Mouse (Mus musculus) CH12.LX (cell line): ENCODE measurements at regions not wholly inside any gene's neighbourhood (a gene's known extent, or its start where the extent isn't known, plus 50 kb on each side); places are given as distances from the start of the nearest gene placed in this dataset.

Source experiments
- CTCF ChIP-seq, 2 experiments: IDR thresholded peaks in 1 of 2; conservative IDR thresholded peaks in 1 of 2; 2 replicates each; pipeline ENCODE4 v1.5.1; 2011 to 2012; ENCODE audit warnings: low read depth in 2 of 2, low read length in 2 of 2, improper control_type of control experiment in 1 of 2, inconsistent platforms in 1 of 2, mild to moderate bottlenecking in 1 of 2, moderate library complexity in 1 of 2
- EP300 ChIP-seq: IDR thresholded peaks from 2 replicates; pipeline ENCODE4 v1.6.1; 2011; ENCODE audit warnings: low read length, improper control_type of control experiment
- ETS1 ChIP-seq: conservative IDR thresholded peaks from 2 replicates; pipeline ENCODE4 v1.6.1; 2012; ENCODE audit warnings: low read depth, mild to moderate bottlenecking, inconsistent platforms, low read length, improper control_type of control experiment, moderate library complexity
- MAX ChIP-seq: IDR thresholded peaks from 2 replicates; pipeline ENCODE4 v1.6.1; 2011; ENCODE audit warnings: low read length, improper control_type of control experiment
- MAZ ChIP-seq: IDR thresholded peaks from 2 replicates; pipeline ENCODE4 v1.6.1; 2012; ENCODE audit warnings: low read depth, mild to moderate bottlenecking, inconsistent platforms, low read length, improper control_type of control experiment, moderate library complexity
- POLR2A ChIP-seq: IDR thresholded peaks from 2 replicates; pipeline ENCODE4 v1.6.1; 2011; ENCODE audit warnings: low read depth, mild to moderate bottlenecking, improper control_type of control experiment, low read length
- RCOR1 ChIP-seq: conservative IDR thresholded peaks from 2 replicates; pipeline ENCODE4 v1.6.1; 2012; ENCODE audit warnings: low read depth, mild to moderate bottlenecking, inconsistent platforms, low read length, improper control_type of control experiment
- TBP ChIP-seq: conservative IDR thresholded peaks from 2 replicates; pipeline ENCODE4 v1.6.1; 2011; ENCODE audit warnings: low read depth, low read length, improper control_type of control experiment
- ZNF384 ChIP-seq: IDR thresholded peaks from 2 replicates; pipeline ENCODE4 v1.6.1; 2012; ENCODE audit warnings: low read depth, low read length, improper control_type of control experiment, inconsistent platforms

GRCm38 (mm10) chr11:25156705-25157104, 1053.9 kb downstream of the 5730522E02Rik start:
- TF ChIP-seq RCOR1 (no peak), TBP (no peak), ZNF384 (no peak), EP300 (no peak), POLR2A (no peak), CTCF (conservative IDR thresholded peaks at IDR 0.05 in 1 of 2, IDR thresholded peaks at IDR 0.05 in 1 of 2; ENCODE audit: low read depth in 2 of 2, low read length in 2 of 2) (no peak), MAX (no peak), MAZ (no peak), ETS1 (no peak)
